Mouse (Mus musculus) skeletal muscle tissue, adult 2 months (tissue): ENCODE measurements around the gene Ccnd3.
A peak's percentile ranks its signal among the peaks of the same experiment; 100 is the strongest.

Source experiments
- DNase-seq: peaks from one replicate; pipeline ENCODE4 v3.0.0-alpha.2; 2012; ENCODE audit warnings: low read depth, low spot score

The Ccnd3 gene

DNA sequence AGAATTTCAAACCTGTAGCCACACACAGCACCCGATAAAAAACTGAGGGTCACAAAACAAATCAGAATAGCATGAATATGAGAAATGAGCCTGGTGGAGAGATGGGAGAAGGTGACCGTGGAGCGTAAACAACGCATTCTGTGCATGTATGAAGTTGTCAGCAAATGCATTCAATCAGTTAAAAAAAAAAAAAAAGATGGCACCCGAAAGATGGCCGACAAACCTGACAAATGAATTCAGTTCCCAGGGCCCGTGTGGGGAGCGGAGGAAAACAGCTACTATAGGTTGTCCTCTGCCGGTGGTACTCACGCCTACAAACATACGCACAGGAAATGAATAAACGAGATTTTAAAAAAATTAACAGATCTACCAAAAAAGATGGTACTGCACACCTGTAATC, 40.3 kb downstream of the Ccnd3 start:
- DNase-seq = no peak

DNA sequence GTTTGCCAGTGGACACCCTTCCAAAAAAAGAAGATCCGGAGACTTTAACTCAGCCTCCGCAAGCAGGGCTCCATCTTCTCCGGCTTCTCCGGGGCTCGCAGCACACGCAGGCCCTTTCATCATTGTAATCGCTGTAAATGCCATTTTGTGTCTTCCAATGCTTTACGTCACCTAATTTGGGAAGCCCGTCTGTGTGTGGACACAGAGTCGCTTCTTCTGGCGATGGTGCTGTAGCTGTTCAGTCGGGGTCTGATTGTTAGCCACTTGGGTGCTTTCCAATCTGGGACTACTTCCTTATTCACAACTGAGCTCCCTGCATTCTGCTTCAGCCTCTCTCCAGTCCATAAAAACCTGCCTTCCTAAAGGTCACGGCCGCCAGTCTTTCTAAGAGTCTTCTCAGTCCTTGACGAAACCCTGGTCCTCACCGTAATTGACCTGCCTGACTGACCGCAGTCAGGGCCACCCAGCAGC, 41.0 kb downstream of the Ccnd3 start:
- DNase-seq = no peak

DNA sequence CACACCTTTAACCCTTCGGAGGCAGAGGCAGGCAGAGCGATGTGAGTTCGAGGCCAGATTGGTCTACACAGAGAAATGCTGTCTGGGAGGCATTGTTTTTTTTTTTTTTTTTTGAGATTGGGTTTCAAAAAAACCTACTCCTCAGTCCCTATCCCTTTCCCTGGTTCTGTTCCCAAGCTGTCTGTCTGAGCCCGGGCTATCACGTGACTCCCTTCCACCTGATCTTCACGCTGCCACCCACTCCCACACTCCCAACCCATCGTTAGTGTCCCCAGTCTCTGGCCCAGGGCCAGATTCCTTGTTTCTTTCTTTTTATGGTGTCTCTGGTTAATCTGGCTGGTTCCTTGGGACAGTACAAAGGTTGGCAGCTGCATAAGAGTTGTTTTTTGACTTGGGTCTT, 46.2 kb downstream of the Ccnd3 start:
- DNase-seq = no peak

DNA sequence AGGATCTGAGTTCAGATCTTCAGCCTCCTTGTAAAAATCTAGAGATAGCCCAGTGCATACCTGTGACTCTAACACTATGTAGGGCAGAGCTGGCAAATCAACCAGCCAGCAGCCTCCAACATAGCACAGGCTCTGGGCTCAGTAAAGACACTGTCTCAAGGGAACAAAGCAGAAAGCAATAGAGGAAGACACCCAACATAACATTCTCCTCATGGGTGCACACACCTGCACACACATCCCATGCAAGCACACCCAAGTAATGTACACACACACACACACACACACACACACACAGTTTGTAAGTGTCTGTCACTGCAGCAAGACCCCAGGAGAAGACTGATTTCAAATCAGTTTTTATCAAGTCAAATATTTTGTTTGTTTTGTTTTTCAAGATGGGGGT, 48.1 kb downstream of the Ccnd3 start:
- no peak for DNase-seq

DNA sequence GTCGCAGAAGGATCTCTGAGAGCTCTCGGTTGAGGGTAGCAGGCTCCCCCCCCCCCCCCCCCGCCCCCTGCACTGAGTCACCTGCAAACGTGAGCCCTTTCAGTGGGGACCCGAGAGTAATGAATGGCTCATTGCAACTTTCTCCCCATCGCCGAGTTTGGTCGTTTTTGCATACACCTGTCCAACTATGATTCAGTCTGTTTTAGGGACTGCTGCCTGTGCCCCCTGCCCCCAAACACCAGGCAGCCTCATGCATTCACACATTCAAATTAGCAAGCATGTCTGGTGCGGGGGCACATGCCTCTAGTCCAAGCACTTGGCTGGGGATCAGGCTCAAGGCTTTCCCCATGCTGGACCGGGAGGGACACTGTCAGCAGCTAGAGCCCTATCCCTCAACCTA, 49.8 kb downstream of the Ccnd3 start:
- no peak for DNase-seq

DNA sequence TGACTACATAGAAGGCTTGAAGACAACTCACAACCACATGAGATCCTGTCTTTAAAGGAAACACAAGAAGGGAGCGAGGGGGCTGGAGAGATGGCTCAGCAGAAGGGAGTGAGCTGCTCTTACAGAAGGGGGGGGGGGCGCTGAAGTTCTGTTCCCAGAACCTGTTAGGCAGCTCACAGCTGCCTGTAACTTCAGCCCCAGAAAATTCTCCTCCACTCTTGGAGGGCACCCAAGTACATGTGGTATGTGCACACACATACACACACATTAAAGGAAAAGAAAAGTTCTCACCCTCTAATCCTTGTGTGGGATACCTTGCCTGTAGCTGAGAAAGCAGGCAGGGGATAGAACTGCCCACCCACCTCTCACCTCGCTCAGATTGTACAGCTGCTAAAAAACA, 52.3 kb downstream of the Ccnd3 start:
- DNase-seq = no peak

DNA sequence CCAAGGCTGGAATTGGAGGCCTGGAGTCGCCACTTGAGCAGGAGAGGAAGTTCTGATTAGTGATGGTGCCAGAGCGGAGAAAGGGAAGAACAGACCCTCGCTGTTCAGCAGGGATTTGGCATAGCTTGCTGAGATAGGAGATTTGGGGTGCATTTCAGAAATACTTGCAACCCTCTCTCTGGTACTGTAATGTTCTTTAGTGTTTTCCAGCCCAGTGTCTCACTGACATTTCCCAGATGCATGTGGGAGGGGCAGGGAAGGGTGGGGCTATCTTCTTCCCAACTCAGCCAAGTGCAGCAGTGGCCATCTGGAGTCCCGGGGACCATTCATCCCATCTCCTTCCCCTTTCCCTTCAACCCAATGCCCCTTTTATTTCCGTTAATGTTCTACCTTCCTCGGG, 54.9 kb downstream of the Ccnd3 start:
- DNase-seq = no peak

DNA sequence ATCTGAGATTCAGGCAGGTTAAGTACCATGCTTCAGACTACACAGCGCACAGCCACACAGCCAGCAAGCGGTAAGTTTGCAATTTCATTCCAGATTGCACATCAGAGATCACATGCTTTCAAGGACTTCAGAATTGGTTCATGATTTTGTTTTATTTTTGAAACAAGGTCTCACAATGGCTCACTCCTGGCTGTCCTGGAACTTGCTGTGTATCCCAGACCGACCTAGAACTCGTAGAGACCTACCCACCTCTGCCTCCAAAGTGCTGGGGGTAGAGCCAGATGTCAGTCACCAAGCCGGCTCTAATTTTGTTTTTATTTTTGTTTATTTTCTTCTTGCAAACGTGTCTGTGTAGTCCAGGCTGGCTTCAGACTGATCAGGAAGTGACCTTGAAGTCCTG, 58.0 kb downstream of the Ccnd3 start:
- no peak for DNase-seq

DNA sequence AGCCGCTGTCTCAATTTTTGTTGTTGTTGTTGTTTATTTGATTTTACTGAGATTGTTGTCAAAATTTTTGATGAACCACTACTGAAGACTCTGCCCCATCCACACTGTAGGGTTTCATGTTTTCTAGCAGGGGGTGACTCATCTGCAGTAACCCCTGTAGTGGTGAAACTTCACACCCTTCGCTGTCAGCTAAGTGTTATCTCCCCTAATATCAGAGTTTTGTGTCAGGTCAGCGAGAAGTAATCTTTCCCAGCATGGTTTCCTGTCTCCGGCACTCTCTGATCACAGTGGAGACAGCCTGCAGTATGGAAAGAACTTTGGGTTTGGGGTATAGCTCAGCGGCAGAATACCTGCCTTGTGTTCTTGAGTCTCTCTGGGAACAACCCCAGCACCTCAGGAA, 59.8 kb downstream of the Ccnd3 start:
- DNase-seq = no peak

DNA sequence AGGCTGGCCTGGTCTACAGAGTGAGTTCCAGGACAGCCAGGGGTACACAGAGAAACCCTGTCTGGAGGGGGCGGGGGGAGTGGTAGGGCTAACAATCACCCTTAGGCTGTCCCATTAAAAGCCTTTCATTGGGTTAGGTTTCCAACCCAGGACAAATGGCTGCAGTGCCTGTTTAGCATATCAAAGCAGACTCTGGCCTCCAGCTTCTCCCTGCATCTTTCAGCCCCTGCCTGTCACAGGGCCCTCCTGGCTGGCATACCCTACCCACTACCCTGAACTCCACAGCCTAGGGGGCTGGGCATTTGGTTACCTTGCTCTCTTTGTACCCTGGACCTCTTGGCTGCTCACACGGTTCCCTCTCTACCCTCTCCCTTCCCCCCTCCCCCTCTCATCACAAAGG, 61.3 kb downstream of the Ccnd3 start:
- DNase-seq = no peak

DNA sequence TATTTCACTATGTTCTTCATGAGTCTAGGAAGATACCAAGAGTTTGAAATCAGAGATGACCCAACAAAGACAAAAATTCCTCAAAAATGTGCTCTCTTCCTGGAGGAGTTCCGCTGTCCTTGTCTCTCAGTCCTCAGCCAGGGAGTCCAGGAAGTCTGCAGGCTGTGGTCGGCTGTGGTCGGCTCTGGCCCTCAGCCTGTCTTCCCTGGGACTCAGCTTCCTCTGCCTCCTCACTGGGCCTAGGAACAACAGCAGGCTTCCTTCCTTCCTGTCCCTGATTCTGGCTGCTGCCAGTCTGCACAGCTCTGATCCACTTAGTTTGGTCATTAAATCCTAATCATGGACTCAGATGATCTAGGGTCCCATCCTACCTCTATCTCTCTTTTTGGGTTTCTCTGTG, 62.4 kb downstream of the Ccnd3 start:
- no peak for DNase-seq

DNA sequence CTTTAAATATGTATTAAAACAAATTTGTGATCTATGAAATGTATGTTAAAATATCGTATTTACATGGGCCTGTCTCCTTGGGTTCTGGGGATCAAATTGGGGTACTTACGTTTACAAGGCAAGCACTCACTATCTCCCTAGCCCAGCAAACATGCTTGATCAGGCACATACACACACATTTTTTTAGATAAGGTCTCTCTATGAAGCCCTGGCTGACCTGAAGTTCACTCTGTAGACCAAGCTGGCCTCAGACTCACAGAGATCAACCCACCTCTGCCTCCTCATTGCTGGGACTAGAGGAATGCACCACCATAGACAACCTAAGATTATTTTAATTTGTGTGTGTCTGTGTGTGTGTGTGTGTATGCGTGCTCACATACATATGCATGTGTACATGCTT, 63.5 kb downstream of the Ccnd3 start:
- DNase-seq = no peak

DNA sequence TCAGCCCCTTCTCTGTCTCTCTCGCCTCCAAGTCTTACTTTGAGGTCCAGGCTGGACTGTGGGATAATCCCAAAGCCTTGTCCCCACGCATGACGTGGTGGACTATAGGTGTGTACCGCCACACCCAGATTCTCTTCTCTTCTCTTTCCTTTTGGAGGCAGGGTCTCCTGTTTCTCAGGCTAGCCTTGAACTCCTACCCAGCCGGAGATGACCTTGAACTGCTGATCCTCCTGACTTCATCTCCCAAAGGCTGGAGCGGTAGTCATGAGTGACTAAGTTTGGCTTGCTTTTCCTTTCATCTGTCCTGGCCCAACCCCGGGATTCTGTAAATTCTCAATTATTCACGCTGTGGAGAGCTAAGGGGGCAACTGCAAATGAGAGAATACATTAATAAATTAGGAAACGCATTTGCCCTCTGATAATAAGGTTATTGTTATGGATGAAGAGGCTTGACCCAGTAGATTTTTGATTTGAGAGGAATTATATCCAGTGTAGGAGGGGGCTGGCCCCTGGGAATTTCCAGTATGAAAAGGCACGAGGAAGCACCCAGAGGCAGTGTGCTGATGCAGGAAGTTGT, 64.2 kb downstream of the Ccnd3 start:
- no peak for DNase-seq

DNA sequence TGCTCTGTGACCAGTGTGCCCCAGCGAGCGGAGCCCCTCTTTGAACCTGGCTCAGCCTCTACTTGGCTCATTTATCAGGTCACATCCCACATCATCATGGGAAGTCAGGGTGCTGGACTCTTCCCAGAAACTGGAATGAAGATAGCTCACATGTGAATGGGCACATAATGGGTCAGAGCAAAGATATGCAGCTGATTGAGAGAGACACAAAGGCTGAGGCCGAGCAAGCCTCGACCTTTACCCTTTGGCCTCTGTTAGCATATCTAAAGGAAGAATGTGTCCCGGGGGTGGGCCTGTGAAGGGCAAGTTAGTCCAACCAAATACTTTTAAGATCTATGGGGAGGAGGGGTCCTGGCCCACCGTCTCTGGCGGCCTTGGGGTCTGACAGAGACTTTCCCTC, 66.8 kb downstream of the Ccnd3 start:
- DNase-seq = no peak

DNA sequence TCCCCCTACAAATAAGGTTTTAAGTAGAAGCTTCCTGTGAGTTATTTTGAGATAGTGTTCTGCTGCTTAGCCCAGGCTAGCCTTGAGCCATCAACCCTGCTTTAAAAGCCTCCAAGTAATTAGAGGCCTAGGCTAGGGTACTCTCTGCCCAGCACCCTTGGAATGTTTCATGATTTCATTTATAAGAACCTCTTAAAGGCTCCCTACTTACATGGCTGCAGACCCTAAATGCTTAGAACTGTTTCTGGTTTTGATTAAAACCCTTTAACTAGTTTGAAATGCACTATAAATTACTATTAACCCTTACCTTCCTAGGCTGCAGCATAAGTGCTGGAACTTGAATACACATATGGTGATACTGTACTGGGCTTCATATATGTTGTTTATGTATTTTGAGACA, 67.6 kb downstream of the Ccnd3 start:
- DNase-seq = no peak

DNA sequence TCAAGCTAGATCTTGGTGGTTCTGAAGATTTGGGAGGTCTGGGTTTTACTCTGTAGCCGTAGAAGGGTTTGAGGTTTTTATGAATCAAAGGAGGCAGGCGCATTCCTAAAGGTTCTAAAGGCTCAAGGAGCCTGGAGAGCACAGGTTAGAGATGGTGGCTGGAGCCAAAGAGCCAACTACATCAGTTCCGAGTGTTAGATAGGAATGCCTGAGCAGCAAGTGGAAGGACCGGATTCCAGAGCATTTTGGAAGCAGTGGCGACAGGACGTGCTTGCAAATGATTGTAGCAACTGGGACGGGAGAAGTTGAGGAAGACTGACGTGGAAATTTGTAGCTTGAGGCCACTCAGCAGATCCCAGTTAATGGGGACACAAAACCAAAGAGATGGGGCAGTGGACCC, 69.2 kb downstream of the Ccnd3 start:
- DNase-seq = no peak

DNA sequence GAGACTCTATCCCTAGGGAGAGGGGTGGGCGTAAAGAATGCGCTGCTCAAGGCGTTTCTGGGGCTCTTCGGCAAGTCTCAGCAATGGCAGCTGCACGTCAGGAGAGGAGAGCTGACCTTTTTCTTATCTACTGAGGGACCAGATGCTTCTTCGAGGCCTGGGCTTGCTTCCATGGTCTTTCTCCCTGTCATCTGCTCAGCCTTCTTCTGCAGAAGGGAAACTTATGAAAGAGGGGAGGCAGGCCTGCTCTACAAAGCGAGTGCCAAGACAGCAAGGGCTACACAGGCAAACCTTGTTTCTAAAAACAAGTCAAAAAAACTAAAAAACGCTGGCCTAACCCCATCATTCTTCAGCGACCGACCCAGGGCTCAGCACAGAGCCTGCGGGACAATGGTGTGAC, 70.0 kb downstream of the Ccnd3 start:
- DNase-seq = no peak

DNA sequence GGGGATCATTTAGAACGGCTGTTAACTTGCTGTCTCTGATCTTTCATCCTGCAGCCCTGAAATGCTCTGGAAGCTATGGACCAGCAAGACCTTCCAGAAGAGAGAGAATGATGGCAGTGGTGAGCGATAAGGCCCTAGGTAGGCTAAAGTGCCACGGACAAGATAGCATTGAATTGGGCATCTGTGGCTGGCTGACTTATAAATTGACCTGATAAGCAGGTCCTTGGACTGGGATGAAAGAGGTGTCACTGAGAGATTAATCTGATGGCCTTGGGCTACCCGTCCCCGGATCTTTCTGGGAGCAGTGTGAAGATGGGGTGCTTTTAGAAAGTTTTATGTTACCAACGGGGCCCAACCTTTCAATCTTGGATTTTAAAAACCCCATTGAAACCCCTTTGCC, 73.8 kb downstream of the Ccnd3 start:
- DNase-seq = no peak

DNA sequence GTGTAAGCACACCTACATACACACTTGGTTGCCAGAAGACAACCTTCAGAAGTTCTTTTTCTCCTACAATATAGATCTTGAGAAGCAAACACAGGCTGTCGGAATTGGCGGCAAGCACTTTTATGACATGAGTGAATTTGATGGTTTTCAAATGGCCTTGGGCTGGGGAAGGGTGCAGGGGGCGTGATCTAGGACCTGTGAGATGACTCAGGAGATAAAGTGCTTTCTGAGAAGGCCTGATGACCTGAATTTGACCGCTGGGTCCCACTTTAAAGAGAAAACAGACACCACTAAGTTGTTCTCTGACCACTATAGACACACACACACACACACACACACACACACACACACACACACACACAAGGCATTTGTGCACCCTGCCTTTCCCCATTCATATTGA, 76.1 kb downstream of the Ccnd3 start:
- DNase-seq = no peak

DNA sequence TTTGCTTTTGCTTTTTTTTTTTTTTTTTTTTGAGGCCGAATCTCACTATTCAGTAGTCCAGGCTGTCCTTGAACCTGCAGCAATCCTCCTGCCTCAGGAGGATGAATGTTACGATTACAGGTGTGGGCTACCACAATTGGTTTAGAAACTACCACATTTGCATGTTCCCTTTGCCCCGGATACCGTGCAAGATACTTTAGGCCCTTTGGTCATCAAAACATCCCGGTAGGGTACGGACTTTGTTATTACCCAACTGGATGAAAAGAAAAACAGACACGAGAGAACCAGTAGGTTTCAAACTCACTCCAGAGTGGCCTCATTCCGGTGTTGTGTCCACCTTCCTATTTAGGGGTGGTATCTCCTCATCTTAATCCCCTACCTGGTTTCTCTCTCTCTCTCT, 83.7 kb downstream of the Ccnd3 start:
- no peak for DNase-seq

DNA sequence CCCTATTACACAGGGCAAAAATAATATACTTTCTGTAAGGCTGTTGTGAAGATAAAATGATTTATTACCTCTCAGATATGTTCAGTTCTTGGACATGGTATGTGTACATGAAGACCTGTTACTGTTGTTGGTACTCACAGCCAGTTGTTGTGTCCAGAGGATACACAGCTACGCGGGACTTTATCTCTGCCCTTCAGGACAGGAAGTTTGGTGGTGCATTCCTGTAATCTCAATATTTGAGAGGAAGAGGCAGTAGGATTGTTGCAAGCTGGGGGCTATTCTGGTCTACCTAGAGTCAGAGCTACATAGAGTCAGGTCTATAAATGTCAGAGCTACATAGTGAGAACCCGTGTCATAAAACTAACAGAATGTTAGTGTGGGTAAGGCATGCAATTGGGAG, 86.2 kb downstream of the Ccnd3 start:
- DNase-seq = no peak

DNA sequence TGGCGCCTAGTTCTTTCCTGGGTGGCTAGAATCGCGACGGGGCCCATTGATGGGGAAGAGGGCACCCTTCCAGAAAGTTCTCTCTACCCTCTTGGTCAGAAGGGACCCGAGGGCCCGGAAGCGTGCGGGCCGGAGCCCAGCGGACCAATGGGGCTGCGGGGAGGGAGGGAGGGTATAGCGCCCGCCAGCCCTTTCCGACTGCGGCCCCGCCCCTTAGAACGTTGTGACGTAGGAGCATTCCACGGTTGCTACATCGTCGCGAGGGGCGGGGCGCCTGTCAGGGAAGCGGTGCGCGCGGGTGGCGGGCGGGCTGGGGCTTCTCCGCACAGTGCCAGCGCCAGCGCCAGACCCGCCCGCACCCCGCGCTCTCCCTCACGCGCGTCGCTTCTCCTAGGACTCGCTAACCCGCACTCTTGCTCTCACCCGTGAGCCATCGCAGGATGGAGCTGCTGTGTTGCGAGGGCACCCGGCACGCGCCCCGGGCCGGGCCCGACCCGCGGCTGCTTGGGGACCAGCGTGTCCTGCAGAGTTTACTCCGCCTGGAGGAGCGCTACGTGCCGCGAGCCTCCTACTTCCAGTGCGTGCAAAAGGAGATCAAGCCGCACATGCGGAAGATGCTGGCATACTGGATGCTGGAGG, 88.5 kb downstream of the Ccnd3 start:
- peak; percentile 88 for DNase-seq

DNA sequence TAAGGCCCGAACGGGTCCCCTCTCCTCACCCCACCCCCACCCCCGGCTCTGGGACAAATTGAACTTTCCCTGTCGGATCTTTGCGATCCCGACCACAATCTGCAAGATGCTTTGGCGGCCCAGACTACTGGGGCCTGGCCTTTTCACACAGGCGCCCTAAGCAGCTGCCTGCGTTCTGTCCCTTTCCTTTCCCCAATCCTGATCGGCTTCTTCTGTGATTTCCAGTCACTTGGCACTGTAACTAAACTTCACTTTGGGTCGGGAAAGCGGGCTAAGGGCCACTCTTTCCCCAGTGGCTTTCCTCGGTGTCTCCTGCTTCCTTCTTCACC, 89.0 kb downstream of the Ccnd3 start:
- no peak for DNase-seq
